Mouse (Mus musculus): ENCODE results near the gene Dusp15.

The Dusp15 gene

DNA sequence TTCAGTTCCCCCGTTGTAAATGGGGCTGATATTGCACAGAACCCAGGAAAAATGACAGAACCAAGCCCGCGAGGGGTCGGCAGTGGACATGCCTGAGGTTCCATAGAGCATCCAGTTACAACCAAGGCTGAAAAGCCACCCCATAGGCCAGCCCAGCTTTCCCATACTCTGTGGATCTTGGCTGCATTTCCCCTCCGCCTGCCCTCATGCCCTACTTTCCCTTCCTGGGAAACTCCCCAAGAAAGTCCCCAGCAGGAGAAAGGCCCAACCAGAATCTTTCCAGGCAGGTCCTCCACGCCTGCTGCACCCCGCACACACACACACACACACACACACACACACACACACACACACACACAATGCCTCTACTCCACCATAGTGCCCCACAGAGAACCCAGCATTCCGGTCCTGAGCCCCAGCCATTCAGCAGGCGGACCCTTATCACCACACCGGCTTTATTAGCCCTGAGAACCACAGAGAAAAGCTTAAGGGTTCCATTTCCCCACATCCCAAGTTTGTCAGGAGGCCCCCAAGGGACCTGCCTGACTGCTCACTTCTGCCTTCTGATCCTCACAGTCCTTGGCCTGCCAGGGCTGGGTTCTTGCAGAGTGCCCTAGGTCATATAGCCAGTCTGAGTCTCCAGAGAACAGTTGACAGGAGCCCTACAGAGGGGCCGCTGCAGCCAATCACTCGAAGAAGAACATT, 19.9 kb downstream of the Dusp15 start:
- in situ Hi-C loops (cut with MboI, MseI) = no loop called here

DNA sequence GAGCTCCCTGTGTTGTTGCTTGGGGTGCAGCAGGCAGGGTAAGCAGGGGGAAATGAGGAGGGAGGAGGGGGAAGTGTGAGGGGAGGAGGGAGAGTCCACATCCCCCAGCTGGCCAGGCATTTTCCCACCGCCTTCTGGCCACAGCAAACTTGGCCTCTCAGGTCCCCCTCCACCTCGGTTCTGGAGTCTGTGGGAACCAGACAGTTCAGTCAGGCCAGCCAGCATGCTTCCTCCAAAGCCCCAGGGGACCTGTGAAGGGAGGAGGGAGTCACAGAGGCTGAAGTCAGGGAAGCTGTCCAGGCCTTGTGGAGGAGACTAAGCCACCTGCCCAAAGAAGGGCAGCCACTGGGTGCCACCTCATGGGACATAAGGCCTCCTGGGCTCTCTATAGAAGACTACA, 21.2 kb downstream of the Dusp15 start:
- in situ Hi-C loops (cut with MboI, MseI) = no loop called here

DNA sequence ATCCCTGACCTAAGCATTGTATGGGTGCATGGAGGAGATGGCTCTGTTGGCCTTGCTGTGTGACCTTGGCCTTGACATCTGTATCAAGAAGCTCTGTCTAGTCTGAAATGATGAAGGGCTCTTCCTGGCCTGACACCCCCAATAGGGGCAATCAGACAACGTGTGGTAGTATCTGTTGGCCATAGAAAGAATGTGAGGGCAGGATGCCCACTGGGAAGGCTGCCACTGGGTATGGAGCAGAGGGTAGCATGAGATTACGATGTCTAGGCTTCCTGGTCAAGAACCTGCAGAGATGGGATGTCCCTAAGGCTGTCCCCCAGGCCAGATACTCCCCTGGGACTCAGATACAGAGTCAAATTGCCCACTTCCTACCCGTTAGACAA, 22.5 kb downstream of the Dusp15 start:
- in situ Hi-C loops (cut with MboI, MseI) = no loop called here

DNA sequence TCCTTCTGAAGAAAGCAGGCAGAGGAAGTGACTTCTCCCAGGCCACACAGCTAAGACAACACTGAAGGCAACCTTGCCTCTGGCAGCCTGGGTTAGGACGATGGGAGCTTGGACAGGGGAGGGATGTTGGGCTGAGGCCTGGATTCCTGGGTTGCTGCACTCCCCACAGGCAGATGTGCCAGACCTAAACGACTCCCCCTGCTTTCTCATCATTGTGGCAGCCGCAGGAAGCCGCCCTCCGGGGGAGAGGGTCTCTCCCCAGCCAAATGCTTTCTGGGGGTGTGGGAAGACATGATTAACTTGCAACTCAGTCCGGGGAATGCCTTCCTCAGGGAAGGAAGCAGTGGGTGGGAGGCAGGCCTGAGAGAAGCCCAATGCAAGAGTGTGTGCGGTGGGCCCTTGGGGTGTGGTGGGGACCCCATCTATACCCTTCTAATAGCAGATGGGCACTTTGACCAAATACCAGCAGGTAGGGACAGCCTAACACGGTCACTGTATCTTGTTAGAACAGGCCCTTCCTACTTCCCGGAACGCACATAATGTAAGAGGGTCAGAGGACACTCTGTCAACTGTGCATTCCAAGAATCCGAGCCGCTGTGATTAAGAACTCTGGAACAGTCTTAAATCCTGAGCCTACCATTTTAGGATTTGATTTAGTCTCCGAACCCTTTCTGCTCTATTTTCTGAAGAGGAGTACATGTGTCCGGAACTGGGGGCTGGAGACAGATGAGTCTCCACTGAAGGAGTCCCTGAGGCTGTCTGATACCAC, 23.1 kb downstream of the Dusp15 start:
- in situ Hi-C loops (cut with MboI, MseI) = no loop called here

DNA sequence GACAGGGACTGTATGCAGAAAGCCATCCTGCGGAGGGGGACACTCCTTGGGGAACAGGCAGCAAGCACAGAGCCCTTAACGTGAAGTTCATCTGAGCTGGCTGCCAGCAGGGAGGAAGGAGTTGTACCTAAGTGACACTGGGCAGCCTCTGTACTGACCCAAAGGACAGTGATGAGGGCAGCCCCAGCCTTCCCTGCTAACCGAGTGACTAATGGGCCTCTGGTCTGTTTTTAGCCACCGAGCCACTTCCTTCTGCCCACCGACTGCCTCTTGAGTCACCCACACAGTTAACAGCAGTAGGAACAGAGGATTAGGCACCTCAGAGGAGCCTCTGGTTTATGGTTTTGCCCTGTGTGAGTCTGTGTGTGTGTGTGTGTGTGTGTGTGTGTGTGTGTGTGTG, 24.1 kb downstream of the Dusp15 start:
- in situ Hi-C loops (cut with MboI, MseI) = no loop called here

DNA sequence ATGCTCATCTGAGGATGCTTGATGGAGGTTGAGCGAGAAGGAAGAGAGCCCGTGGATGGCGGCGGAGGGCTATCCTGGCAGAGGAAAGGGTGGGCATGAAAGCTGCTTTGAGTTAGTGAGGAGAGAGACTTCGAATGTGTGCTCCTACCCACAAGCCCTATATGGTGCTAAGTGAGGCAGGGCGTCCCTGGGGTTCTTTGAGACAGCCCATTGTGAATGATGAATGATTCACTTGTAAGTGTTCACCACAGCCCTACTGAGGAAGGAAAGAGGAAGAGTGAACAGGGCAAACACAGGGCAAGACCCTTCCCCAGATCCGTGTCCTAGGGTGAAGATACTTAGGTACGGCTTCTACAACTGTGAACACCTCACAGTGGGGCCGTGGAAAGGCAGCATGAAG, 24.6 kb downstream of the Dusp15 start:
- in situ Hi-C loops (cut with MboI, MseI) = no loop called here

DNA sequence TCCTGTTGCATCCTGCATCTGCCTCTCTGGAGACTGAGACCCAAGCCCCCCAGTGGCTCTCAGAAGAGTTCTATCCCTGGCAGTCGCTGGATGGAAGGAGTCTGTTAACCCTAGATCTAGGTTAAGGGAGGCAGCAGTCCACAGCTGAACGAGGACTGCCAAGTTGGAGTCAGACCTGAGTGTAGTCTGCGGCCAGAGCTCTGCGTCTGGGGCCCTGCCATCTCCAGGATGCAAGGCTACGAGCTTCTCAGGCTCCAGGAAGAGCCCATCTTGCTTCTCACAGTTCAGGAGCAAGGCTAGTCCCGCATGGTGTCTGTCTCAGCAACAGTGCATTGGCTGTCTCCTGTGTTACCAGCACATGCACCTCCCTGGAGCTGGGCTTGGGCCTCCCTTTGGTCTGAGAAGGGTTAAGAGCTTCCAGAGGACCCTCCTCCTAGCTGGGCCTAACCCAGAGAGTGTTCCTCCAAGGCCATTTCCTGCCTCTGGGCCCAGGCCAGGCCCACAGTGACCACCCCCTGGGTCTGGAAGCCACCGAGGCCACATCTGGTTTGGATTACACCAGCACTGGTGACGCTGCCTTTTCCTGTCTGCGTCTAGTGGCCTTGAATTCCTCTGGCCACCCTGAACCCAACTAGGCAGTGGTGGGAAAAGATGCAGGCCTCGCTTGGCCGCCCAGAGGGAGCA, 26.2 kb downstream of the Dusp15 start:
- in situ Hi-C loops (cut with MboI, MseI) = no loop called here

DNA sequence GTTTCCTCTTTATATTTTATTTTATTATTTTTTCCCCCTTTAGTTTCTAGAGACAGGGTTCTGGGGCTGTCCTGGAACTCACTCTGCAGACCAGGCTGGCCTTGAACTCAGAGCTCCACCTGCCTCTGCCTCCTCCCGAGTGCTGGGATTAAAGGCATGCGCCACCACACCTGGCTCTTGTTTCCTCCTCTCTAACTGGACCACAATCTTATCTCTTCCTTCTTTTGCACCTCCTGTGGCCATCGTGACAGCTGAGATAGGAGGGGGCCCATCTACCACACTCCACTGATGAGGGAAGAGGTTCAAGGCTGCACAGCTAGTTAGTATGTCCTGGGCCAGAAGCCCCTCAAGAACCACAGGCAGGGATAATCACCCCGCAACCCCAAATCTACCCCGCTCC, 27.0 kb downstream of the Dusp15 start:
- in situ Hi-C loops (cut with MboI, MseI) = no loop called here

DNA sequence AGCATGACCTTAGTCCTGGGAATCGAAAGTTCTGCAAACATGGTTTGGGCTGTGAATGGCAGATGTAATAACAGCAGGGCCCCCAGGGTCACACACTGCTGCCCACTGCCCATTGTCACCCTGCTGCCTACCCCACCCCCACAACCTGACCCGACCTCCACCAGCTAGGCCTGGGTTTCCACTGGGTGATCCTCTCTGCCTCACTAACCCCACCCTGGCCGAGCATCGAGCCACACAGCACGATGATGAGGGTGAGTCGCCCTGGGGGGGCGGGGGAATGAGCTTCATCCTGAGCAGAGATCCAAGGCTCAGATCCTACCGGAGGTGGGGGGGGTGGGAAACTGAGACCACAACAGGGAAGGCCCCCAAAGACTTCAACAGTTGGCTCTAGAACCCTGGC, 27.4 kb downstream of the Dusp15 start:
- in situ Hi-C loops (cut with MboI, MseI) = no loop called here

DNA sequence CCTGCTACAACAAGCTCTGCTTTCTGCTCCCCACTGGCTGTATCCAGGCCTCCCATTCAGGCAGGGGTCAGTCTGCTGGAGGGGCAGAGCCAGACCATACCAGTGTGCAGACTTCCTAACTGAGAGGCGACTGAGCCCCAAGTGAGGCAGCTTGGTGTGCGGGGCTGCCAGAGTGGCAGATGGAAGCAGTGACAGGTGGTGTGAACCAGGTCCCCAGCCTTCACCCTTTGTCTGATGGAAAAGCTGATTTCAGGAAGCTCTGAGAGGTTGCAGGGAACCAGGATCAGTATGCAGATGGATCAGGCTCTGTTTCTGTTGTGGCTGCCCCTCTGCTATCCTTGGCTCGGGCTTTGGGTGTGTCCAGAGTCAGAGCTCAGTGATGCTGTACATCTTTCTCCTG, 27.9 kb downstream of the Dusp15 start:
- in situ Hi-C loops (cut with MboI, MseI) = no loop called here

DNA sequence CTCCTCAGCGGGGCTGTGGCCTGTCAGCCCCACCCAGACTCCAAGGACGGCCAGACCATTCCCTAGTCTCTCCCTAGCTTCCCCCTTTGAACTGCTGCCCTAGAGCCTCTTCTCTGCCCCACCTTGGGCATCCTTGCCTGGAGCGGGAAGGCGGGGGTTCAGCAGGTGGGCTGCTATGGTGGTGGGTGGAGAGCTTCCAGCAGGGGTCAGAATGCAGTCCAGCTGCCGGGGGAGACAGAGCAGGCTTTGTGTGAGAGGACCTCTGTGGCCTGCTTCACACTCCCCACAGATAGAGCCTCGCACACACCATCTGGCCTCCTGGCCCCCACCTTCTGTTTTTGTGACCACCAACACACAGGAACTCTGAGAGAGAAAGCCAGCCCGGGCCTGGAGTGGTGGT, 29.1 kb downstream of the Dusp15 start:
- in situ Hi-C loops (cut with MboI, MseI) = no loop called here

DNA sequence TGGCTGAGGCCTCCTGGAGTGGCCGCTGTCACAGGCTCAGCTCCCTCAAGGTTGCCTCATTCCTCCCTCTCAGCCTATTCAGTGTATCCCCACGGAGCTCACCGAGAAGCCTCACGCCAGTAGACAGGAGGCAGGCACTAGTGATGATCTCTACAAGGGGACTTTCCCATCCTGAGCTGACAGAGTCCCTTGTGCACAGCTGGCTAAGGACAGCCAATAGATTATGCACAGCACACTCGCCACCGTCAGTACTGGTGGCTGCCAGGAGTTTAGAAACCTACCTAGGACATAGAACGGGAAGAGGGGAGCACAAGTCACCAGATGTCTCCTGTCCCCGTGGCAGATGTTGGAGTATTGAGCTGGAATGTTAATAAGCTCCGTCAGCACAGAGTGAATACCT, 33.8 kb downstream of the Dusp15 start:
- in situ Hi-C loops (cut with MboI, MseI) = loop anchor here (5.0 kb wide), 2 partner anchors 105 to 225 kb away; no protein-coding TSS in a partner anchor

DNA sequence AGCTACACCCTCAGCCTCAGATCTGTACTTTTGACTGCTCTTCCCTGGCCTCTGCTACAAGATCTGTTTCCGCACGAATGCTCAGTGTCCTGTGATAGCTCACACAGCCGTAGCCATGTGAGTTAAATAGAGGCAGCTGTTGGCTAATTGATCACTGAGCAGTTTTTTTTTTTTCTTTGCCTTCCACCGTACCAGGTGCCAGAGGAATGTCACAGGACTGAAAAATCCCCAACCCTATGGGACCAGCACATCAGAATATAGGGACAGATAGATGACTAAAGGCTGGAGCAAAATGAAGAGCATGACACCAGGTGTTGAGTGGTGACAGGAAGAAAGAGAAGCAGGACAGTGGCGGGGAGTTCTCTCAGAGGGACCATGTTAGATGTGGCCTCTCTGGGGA, 35.4 kb downstream of the Dusp15 start:
- in situ Hi-C loops (cut with MboI, MseI) = loop anchor here (5.0 kb wide), 2 partner anchors 106 to 226 kb away; no protein-coding TSS in a partner anchor

DNA sequence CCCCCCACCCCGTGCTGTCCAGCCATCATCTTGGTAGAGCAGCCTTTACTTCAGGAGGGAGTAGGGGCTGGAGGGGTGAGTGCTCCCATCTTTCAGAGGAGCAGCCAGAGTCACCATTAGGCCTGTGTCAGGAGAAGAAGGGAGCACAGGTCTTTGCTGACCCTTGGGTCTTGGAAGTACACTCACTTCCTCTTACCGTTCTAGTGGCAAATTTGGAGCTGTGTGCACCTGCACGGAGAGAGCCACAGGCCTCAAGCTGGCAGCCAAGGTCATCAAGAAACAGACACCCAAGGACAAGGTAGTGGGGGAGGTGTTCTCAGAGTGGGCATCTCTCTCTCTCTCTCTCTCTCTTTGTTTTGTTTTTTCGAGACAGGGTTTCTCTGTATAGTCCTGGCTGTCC, 36.0 kb downstream of the Dusp15 start:
- in situ Hi-C loops (cut with MboI, MseI) = loop anchor here (5.0 kb wide), 2 partner anchors 107 to 227 kb away; no protein-coding TSS in a partner anchor

DNA sequence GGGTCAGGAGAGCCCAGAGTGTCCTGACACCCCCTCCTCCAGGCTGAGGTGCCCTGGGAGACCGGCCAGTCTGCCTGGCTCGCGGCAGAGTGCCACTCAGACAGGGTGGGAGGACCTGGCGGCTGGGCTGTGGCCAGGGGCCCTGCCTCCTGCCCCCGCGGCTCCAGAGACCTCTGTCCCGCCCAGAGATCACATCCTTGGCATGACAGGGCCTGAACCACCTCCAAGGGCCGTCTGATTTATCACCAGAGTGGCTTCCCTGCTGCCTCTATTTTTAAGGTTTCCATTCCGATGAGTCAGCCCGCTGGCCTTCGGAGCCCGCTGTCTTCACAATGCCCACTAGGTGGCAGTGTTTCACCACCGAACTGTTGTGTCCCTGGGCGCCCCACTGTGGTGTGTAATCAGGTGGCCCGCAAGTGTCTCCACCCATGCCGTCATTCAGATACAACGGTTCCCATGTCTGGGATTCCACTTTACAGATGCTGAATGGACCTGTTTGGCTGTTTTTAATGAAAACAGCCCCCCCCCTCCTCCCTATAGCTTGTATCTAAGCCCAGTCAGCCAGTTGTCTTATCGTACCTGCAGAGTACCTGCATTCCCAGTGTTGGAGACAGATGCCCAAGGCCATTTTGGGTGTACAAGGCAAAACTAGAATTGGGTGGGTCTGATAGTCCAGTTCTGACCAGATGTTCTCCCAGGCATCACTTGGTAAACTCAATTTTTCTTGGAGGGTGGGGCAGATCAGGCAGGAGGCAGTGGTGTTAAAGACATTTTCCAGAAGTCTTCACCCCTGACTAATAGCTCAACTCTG, 37.0 kb downstream of the Dusp15 start:
- in situ Hi-C loops (cut with MboI, MseI) = loop anchor here (5.0 kb wide), 2 partner anchors 108 to 228 kb away; no protein-coding TSS in a partner anchor

DNA sequence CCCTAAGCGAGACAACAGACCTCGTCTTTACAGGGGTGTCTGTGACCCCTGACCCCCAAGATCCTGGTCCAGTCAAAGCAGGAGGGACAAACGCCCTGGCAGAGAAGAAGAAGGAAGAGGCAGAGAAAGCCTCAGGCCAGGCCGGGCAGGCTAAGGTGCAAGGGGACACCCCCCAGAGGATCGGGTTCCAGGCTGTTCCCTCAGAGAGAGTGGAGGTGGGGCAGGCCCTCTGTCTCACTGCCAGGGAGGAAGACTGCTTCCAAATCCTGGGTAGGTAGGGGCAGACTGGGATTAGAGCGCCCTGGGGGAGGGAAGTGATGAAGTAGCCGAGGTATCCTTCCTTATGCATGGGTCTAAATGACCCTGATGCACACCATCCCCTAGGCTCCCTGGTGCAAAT, 38.0 kb downstream of the Dusp15 start:
- in situ Hi-C loops (cut with MboI, MseI) = no loop called here

DNA sequence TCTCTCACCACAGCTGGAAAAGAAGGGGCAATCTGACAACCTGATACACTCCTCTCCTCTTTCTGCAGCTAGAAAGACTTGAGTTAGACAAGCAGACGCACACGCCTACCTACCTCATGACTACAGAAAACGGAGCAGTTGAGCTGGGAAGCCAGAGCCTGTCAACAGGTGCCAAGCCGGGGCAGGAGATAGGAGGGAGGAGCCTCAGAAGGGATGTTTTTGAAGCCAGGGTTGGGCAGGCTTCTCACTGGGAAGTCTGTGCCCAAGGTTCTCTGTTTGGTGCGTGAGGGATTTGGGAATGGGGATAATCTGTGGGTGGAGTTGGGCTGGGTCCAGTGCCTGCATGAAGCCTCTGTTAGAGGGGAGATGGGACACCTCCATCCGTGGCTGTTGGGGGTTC, 40.1 kb downstream of the Dusp15 start:
- in situ Hi-C loops (cut with MboI, MseI) = no loop called here

DNA sequence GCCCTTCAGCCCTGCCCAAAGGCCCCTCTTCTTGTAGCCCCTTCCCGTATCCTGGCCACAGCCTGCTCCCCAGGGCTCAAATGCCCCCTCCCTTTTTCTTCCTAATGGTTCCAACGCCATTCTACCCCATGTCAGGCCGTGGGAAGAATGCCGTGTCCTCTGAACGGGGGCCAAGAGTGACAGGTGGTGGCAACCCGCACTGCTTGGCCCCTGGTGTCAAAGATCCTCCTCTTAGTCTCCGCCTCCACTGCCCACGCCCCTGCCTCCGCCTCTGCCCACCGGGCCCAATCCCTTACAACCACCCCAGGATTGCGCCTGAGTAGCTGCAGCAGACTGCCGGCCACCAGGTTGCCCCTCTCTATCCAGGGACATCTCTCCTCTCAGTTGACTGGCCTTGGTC, 40.5 kb downstream of the Dusp15 start, which contains the start of gene Mylk2:
Mylk2 (plus strand) TSS at position 322 of the 400 bp plus-strand sequence.
- in situ Hi-C loops (cut with MboI, MseI) = no loop called here

DNA sequence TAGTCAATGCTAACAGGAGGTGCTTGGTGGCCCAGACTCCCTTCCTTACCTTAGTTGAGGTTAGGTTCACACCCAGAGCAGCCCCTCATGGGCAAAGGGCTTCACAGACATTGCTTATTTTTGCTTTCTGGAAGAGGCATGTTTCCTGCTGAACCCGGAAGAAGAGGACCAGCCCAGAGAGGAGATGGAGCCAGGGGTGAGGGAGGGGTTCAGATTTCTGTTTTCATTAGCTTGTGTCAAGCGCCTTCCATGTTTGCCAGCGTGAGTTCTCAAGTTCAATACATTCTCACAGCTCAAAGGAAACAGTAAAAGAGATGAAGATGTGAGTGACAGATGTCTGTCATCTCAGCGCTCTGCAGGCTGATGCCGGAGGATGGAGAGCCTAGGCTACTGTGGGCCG, 41.6 kb downstream of the Dusp15 start:
- in situ Hi-C loops (cut with MboI, MseI) = no loop called here

DNA sequence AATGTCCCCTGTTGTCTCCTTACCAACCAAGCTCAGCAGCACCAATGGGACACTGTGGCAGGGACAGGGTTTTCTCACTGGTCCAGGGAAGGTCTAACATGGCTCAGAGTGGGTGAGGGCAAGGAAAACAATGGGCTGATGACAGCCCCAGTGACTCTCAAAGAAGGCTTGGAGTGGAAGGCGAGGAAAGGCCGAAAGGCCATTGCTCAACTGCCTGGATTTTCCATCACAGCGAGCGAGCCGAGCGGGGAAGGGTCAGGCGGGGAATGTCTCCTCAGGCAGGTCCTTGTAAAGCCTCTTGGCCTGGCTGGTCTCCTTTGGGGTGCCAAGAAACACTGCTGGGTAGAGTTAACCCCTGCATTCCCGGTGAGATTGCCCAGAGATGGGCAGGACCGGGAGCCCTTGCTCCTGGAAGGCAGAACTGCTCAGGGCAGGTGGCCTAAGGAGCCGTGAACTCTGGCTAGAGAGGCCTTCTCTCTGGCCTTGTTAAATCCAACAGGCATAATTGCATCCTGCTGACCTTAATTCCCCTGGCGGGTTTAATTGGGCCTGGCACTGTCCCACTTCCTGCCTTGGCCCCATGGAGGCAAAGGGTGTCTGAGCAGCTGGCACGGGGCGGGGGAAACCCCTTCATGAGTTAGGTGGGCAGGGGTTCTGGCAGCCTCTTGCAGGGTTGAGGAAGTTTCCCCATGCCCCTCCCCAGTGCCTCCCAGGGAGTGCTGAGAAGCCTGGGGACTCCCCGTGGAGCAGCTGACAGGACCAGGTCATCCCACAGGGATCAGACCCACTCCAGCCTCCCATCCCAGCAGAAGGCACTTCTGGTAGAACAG, 44.2 kb downstream of the Dusp15 start:
- in situ Hi-C loops (cut with MboI, MseI) = no loop called here
